Mouse (Mus musculus): ENCODE data around the gene Rbm24.

The Rbm24 gene

GRCm38 (mm10) chr13:46438960-46439359, 20.7 kb downstream of the Rbm24 start:
- no peak for DNase-seq (ENCODE audit: low read depth, low spot score)

GRCm38 (mm10) chr13:46444021-46444420, 25.8 kb downstream of the Rbm24 start:
- no peak for DNase-seq (ENCODE audit: low read depth, low spot score)

- no peak for DNase-seq (ENCODE audit: low read depth, low spot score)
Observed at GRCm38 (mm10) chr13:46446062-46446461, 27.8 kb downstream of the Rbm24 start.

GRCm38 (mm10) chr13:46448276-46448675, 30.0 kb downstream of the Rbm24 start:
- no peak for DNase-seq (ENCODE audit: low read depth, low spot score)

GRCm38 (mm10) chr13:46449955-46450354, 31.7 kb downstream of the Rbm24 start:
- DNase-seq (ENCODE audit: low read depth, low spot score): no peak

- no peak for DNase-seq (ENCODE audit: low read depth, low spot score)
Observed at GRCm38 (mm10) chr13:46450623-46451022, 32.4 kb downstream of the Rbm24 start.

- DNase-seq (ENCODE audit: low read depth, low spot score): no peak
Observed at GRCm38 (mm10) chr13:46451548-46451947, 33.3 kb downstream of the Rbm24 start.

GRCm38 (mm10) chr13:46459546-46459945, 41.3 kb downstream of the Rbm24 start:
- no peak for DNase-seq (ENCODE audit: low read depth, low spot score)

- no peak for DNase-seq (ENCODE audit: low read depth, low spot score)
Observed at GRCm38 (mm10) chr13:46462280-46462679, 44.0 kb downstream of the Rbm24 start.

GRCm38 (mm10) chr13:46463764-46464163, 45.5 kb downstream of the Rbm24 start:
- no peak for DNase-seq (ENCODE audit: low read depth, low spot score)

GRCm38 (mm10) chr13:46468251-46468650, 50.0 kb downstream of the Rbm24 start:
- DNase-seq (ENCODE audit: low read depth, low spot score): no peak

- DNase-seq (ENCODE audit: low read depth, low spot score): no peak
Observed at GRCm38 (mm10) chr13:46469536-46469935, 51.3 kb downstream of the Rbm24 start.
